Mouse (Mus musculus) stomach, postnatal 0 days (tissue): ENCODE results near the gene Fam120b. TPM values are rescaled to one million over a fixed set of nuclear protein-coding genes. Genes with fewer than 3 reads are reported as not detected.
"Not testable (repeated sequence)": the region's sequence is repeated elsewhere in the genome, so short reads cannot be mapped to it uniquely, and the experiment has no call there.

Experiments used
- ATAC-seq: fragments of 200-750 bp; cut with Nextera tagmentation; 2 replicates; pipeline ENCODE4 v1.8.0; 2017; ENCODE audit not compliant: low FRiP score, low TSS enrichment
- DNase-seq: peaks from one replicate; pipeline ENCODE4 v3.0.0-alpha.2; 2016; ENCODE audit warnings: low spot score
- H3K27ac ChIP-seq: fragments of 300-500 bp; sonication (generic); replicated peaks from 2 replicates; pipeline ENCODE4 v1.5.1; 2014; ENCODE audit warnings: mild to moderate bottlenecking, control low read depth
- H3K27me3 ChIP-seq: fragments of 300-500 bp; sonication (generic); 2 replicates; pipeline ENCODE4 v1.6.1; 2014; ENCODE audit warnings: low read length; ENCODE audit not compliant: control insufficient read depth, insufficient read depth
- H3K36me3 ChIP-seq: fragments of 300-500 bp; sonication (generic); 2 replicates; pipeline ENCODE4 v1.6.1; 2014; ENCODE audit warnings: low read length, mixed read lengths; ENCODE audit not compliant: control insufficient read depth, insufficient read depth
- H3K4me1 ChIP-seq: fragments of 300-500 bp; sonication (generic); replicated peaks from 2 replicates; pipeline ENCODE4 v1.6.1; 2014; ENCODE audit warnings: antibody characterized with exemption; ENCODE audit not compliant: control insufficient read depth, insufficient read depth
- H3K4me2 ChIP-seq: fragments of 300-500 bp; sonication (generic); replicated peaks from 2 replicates; pipeline ENCODE4 v1.6.1; 2014; ENCODE audit warnings: low read depth, mild to moderate bottlenecking, control low read depth, moderate library complexity
- H3K4me3 ChIP-seq: fragments of 300-500 bp; sonication (generic); 2 replicates; pipeline ENCODE4 v1.5.1; 2014; ENCODE audit warnings: low read depth, low read length, control low read depth
- H3K9ac ChIP-seq: fragments of 300-500 bp; sonication (generic); 2 replicates; pipeline ENCODE4 v1.6.1; 2014; ENCODE audit warnings: mild to moderate bottlenecking, low read length, control low read depth, mixed read lengths
- H3K9me3 ChIP-seq: fragments of 300-500 bp; sonication (generic); 2 replicates; pipeline ENCODE4 v1.6.1; 2016; ENCODE audit warnings: low read length; ENCODE audit not compliant: control insufficient read depth
- CTCF ChIP-seq: IDR thresholded peaks from 2 replicates; pipeline ENCODE4 v1.5.1; 2016; ENCODE audit warnings: antibody characterized with exemption, low read depth, mild to moderate bottlenecking, moderate library complexity
- EP300 ChIP-seq: optimal IDR thresholded peaks from 2 replicates; pipeline ENCODE3; 2016; ENCODE audit warnings: antibody characterized with exemption
- WGBS: fragments of 180-500 bp; shearing (Covaris S2); extraction: QIAGEN DNeasy Blood & Tissue Kit; methylation state at CpG from one replicate; pipeline ENCODE4 v1.1.7; 2014; 5-methylcytosine and 5-hydroxymethylcytosine counted together
- polyA plus RNA-seq: library from polyadenylated mRNA; unstranded; fragments of >200 nt; fragmentation: Nextera tagmentation; extraction: Ambion mirVana; gene quantifications from 2 replicates; pipeline ENCODE4 v1.2.1, GENCODE M21; 2015

Fam120b gene
- polyA plus RNA-seq, 1 experiment from 2014 or later, result 10.0 TPM

GRCm38 (mm10) chr17:15447831-15448230 is 51.8 kb downstream of the Fam120b start:
- no peak overlapping the region for H3K27ac ChIP-seq
- H3K4me1 ChIP-seq, result no peaks in the 10 kb centered on the region
- no peak overlapping the region for H3K9ac ChIP-seq
- DNase-seq, result no peak
- no peaks in the 10 kb centered on the region for H3K36me3 ChIP-seq
- H3K9me3 ChIP-seq, result no peaks in the 10 kb centered on the region
- H3K27me3 ChIP-seq, result no peaks in the 10 kb centered on the region
- ATAC-seq, result no peak
- WGBS, result 65% methylated on average over 5 of the region's 5 CpGs
- TF ChIP-seq CTCF (no peak), EP300 (no peak)
- no peak overlapping the region for H3K4me2 ChIP-seq
- H3K4me3 ChIP-seq, result no peak overlapping the region

DNA sequence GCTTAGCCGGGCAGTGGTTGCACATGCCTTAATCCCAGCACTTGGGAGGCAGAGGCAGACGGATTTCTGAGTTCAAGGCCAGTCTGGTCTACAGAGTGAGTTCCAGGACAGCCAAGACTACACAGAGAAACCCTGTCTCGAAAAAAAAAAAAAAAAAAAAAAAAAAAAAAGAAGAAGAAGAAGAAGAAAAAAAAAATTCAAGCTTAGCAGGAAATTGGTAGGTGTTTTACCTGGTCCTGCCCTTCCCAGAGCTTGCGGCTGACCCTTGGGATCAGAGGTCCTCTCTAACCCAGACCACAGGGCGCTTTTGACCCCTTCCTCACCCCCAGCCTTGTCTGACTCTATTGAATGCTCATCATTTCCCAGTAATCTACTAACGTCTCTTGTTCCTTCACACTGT is 53.1 kb downstream of the Fam120b start:
- 72% methylated on average over 5 of the region's 6 CpGs for WGBS
- H3K4me3 ChIP-seq, H3K4me1 ChIP-seq, H3K36me3 ChIP-seq, H3K9me3 ChIP-seq, DNase-seq, H3K27me3 ChIP-seq, H3K4me2 ChIP-seq, H3K9ac ChIP-seq, H3K27ac ChIP-seq, ATAC-seq: not testable (repeated sequence)

- ATAC-seq, result no peak
- H3K9me3 ChIP-seq, result no peaks in the 10 kb centered on the region
- H3K4me1 ChIP-seq, result no peaks in the 10 kb centered on the region
- TF ChIP-seq CTCF, result no peak
- WGBS, result 75% methylated on average over 3 of the region's 3 CpGs
- no peak overlapping the region for H3K4me2 ChIP-seq
- no peak overlapping the region for H3K9ac ChIP-seq
- no peak overlapping the region for H3K4me3 ChIP-seq
- DNase-seq, result no peak
- no peaks in the 10 kb centered on the region for H3K36me3 ChIP-seq
- no peaks in the 10 kb centered on the region for H3K27me3 ChIP-seq
- no peak overlapping the region for H3K27ac ChIP-seq
These were observed 53.6 kb downstream of the Fam120b start for GRCm38 (mm10) chr17:15449606-15450005.

DNA sequence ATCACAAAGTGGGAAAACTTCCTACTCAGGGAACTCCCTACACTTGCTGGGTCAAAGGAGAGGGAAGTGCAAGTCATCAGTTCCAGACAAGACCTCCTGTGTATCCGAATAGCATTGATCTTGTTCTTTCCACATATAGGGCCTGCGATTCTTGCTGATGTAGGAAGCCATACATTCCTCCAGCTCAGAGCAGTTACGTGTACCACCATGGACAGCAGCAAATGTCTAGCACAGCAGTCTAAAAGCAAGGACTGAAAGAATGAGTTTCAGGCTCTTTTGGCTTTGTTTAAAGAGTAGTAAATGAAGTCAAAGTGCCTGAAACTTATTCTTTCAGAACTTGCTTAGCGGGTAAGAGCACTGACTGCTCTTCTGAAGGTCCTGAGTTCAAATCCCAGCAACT is 59.2 kb downstream of the Fam120b start:
- no peak overlapping the region for H3K27ac ChIP-seq
- no peaks in the 10 kb centered on the region for H3K36me3 ChIP-seq
- DNase-seq (no peak), ATAC-seq (no peak)
- no peak overlapping the region for H3K9ac ChIP-seq
- WGBS, result 76% methylated on average over 4 of the region's 4 CpGs
- H3K27me3 ChIP-seq, result no peaks in the 10 kb centered on the region
- TF ChIP-seq EP300 (no peak), CTCF (no peak)
- H3K4me3 ChIP-seq, result no peak overlapping the region
- no peaks in the 10 kb centered on the region for H3K9me3 ChIP-seq
- no peaks in the 10 kb centered on the region for H3K4me1 ChIP-seq
- H3K4me2 ChIP-seq, result no peak overlapping the region

DNA sequence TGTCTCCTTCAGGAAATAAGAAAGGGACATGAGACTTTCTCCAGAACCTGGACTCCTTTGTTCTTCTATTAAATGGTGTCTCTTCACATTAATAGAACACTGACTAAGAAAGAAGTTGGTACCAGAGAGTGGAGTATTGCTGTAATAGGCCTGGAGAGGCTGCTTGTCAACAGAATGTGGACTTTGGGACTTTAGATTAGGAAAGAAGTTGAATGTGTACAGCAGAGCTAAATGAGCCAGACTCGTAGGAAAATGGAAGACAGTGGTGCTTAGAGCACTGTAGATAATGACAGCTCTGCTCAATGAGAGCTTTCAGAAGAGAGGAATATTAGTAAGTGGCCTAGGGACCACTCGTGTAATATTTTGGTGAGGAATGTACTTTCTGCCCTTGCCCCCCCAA is 60.6 kb downstream of the Fam120b start:
- Histone ChIP-seq H3K4me1 (no peaks in the 10 kb centered on the region), H3K9me3 (no peaks in the 10 kb centered on the region), H3K27ac (no peak overlapping the region), H3K36me3 (no peaks in the 10 kb centered on the region), H3K27me3 (no peaks in the 10 kb centered on the region), H3K9ac (no peak overlapping the region), H3K4me3 (no peak overlapping the region), H3K4me2 (no peak overlapping the region)
- no peak for ATAC-seq
- no peak for TF ChIP-seq CTCF
- TF ChIP-seq EP300, result no peak
- no peak for DNase-seq
- 76% methylated on average over 2 of the region's 2 CpGs for WGBS

- WGBS, result 77% methylated on average over 4 of the region's 4 CpGs
- Histone ChIP-seq H3K9me3 (no peaks in the 10 kb centered on the region), H3K4me3 (no peak overlapping the region), H3K4me2 (no peak overlapping the region), H3K27ac (no peak overlapping the region), H3K36me3 (no peaks in the 10 kb centered on the region), H3K4me1 (no peaks in the 10 kb centered on the region), H3K27me3 (no peaks in the 10 kb centered on the region), H3K9ac (no peak overlapping the region)
- DNase-seq (no peak), ATAC-seq (no peak)
- TF ChIP-seq EP300 (no peak), CTCF (no peak)
These were observed 63.8 kb downstream of the Fam120b start for GRCm38 (mm10) chr17:15459761-15460160.
